Mouse (Mus musculus) right cerebral cortex, postnatal 36 days (tissue): ENCODE measurements around the gene Bco2.

ENCODE experiments used
- DNase-seq, 2 experiments: peaks; one replicate each; pipeline ENCODE4 v3.0.0; 2022; ENCODE audit warnings: low spot score in 2 of 2, mixed read lengths in 1 of 2

The Bco2 gene

DNA sequence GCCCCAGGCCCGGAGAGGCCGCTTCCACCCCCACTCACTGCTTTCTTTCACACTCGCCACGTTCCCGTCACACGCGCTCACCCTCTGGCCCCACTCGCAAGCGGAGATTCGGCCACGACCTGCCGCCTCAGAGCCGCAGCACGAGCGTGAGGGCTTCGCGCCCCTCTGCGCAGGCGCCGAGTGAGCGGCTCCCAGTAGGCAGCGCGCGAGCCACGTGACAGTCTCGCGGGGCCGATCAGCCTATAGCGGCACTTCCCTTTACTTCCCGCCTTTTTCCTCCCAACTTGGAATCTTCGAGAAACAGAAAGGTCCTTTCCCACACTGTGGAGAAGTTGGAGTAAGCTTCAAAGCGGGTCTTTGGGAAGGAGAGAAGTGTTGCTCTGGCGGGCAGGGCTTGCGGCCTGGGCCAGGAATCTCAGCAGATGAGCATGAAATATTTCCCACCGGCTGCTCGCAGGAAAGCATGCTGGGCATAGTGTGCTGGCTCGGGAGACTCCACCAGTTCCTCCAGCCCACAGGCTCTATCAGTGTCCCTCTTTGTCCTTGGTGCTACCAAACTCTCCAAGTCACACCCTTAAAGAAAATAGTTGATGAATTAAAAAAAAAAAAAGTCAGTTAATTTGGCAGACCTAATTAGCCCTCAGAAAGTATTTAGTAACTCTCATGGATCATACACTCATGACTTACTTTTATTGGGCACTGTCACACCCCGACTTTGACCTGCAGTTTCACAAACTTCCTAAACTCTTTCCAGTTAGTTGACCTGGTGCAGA, 6.3 kb upstream of the Bco2 start, which contains the start of gene Tex12:
Gene Tex12, minus strand, starts transcription at position 181 of the 773 bp plus-strand sequence.
- DNase-seq = no peak

GRCm38 (mm10) chr9:50554241-50555093, 514 bp downstream of the Bco2 start, which contains the start of gene Il18:
TSS of gene Il18 (plus strand) at chr9:50554827.
- peak; percentile 61 to 74 for DNase-seq

DNA sequence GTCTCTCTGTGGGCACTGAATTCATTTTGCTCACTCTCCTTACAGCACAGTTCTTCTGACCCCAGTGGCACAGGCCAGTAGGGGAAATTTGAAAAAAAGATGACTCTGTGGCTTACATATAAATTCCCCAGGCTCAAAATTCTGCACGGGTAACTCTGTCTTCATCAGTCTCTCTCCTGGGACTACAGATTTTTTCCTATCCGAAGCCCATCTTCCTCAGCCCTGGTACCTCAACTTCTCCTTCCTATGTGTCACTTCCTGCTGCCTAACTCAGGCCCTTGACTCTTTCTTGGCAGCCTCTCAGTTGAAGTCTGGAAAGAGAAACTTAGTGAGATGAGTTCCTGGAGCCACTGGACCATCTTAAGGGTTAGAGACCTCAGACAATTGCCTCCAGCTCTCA, 1.4 kb downstream of the Bco2 start:
- no peak for DNase-seq

DNA sequence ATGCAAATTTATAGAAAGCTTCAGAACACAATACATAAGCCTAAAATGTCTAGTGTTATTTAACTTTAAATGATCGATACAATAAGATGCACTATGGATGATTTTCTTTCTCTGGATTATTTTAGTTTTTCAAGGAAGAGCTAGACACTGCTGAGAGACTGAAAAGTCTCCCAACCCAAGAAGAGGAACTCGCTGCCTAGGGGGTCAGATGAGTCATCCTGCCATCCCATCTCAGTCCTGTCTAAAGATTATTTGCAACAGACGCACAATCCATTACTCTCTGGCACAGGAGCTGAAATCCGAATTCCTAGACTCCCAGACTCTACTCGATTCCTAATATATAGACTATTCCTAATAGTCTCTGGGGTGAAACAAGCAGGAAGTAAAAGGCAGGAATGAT, 2.8 kb downstream of the Bco2 start:
- no peak for DNase-seq

DNA sequence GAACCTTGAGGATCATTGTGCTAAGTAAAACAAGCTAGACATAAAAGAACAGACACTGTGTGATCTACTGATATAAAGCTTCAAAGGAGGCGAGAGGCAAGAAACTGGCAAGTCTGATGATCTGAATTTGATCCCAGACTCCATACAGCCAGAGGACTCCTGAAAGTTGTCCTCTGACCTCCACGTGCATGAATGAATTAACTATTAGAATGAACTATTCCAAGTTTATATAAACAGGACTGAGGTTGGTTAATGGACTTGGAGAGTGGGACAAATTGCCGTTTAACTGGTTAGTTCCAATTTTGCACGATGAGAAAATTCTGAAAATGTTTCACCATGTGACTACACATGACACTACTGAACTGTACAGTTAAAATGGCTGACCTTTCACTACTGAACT, 6.0 kb downstream of the Bco2 start:
- DNase-seq = no peak

GRCm38 (mm10) chr9:50547859-50548478, 7.0 kb downstream of the Bco2 start:
- DNase-seq = no peak

- no peak for DNase-seq
These were observed 12.6 kb downstream of the Bco2 start for GRCm38 (mm10) chr9:50542401-50542800.

DNA sequence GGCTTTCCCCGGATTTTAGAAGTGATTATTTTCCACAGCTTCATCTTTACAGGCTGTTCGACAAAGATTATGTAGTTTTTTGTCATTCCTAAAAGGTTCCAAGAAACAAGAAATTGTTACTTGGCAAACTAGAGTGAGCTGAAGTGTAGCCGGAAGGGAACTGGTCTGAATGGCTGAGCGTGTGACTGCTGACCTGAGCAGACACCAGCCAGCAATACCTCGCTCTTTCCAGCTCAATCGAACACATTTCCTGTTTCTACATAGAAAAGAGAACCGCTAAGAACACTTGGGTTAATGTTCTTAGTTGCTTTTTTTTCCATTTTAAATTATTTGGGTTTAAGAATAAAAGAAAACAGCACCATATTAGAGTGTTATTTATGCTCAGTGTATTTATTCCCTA, 14.8 kb downstream of the Bco2 start:
- no peak for DNase-seq

DNA sequence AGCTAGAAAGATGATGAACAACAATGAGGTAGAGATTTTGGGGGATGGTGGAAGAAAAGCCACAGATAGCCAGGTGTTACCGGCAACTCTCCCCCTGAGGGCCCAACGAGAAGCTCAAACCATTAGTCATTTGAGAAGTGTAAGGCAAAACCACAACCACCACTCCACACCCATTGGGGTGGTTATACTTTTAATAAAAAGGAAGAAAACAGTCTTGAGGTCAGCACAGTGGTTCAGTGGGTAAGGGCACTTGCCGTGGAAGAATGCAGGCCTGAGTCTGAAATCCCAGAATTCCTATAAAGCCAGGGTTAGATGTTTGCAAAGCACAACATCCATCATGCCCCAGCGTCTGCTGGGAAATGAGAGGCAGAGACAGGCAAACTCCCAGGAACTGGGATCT, 17.7 kb downstream of the Bco2 start:
- DNase-seq = no peak

- no peak for DNase-seq
These were observed 18.3 kb downstream of the Bco2 start for GRCm38 (mm10) chr9:50536603-50537135.

DNA sequence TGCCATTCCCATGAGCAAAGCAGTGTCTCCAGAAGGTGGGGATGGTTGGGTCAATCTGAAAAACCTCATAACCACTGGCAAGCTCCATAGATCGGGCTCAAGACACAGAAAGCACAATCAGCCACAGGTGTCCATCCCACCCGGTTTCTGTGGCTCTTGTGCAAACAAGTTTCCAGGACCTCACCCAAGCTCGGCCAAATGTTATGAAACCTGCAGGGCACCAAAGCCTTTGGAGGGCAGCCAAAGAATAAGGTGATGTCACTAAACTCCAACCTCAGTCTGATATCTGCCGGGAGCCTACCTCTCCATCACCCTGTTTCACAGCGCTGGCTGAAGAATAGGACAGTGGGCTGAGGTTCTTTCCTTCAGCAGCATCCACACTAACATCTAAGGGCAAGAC, 19.1 kb downstream of the Bco2 start:
- DNase-seq = no peak

GRCm38 (mm10) chr9:50533791-50534190, 21.2 kb downstream of the Bco2 start:
- DNase-seq = no peak

DNA sequence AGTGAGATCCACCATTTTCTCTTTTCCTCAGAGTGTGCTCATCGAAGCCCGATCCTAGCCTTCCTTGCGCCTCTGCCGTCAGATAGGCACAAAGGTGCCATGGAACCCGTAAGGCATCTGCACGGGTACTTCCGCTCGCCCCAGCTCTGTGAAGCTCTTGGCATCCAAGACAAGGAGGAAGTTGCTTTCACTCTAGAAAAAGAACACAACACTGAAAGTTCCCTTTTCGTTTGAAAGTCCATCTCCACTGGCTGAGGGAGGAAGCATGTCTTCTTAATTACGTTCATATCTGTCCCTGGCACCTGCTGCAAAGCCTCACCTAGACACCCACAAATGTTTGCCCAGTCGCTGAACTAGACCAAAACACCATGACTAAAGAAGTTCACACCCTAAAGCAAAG, 21.7 kb downstream of the Bco2 start:
- DNase-seq = no peak

DNA sequence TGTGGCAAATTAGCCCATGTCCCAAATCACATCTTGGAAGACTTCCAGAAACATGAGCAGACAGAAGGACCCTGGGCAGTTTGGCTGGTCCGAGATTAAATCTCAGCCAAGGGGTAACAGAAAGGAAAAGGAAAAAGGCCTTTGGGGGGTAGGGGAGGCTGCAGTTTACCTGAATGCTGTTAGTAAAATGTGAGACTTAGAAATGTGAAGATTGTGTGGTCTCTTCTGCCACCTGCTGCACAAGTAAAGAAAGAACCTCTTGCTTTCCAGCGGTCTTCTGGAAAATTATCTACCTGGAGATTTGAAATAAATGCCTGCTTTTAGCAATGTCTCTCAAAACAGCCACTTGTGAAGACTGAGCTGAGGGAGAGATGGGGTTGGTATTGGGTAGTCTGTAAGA, 24.1 kb downstream of the Bco2 start:
- no peak for DNase-seq

GRCm38 (mm10) chr9:50528293-50528892, 26.6 kb downstream of the Bco2 start, which contains the start of gene Pts:
TSS of gene Pts (minus strand) at chr9:50528724.
- DNase-seq = peak; percentile 93 to 94

DNA sequence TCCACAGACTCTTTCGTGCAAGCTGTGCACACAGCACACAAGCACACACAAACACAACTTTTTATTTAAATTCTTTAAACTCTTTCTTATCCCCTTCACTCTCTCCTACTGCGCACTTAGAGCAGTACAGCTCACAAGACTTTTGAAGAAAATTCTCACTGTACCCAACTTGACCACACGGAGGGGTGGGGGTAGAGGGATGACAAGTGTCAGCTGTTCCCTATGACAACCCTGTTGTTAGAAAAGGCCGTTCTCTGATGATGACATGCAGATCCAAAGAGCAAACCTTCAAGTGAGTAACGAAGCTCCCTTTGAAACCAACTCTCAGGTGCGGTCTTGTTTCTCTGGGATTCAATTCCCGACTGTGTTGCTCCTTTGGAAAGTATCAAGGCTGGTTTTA, 27.1 kb downstream of the Bco2 start:
- no peak for DNase-seq

- DNase-seq = no peak
These were observed 29.4 kb downstream of the Bco2 start for GRCm38 (mm10) chr9:50525585-50525984.

DNA sequence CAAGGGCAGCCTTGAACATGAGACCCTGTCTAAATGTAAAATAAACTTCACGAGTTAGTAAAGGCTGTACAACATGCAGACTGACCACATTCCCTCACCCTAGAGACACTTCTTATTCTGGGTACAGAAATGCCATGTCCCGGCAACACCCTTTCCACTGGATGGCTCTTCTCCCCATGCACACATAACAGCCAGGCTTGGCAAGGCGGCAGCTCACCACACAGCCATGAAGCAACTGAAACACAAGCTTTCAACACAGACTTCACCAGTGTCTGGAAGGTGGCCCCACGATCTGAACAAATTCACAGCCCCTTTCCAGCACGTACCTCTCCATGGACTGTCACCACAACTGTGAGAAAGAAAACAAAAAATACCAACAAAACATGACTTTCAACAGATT, 30.0 kb downstream of the Bco2 start:
- no peak for DNase-seq

DNA sequence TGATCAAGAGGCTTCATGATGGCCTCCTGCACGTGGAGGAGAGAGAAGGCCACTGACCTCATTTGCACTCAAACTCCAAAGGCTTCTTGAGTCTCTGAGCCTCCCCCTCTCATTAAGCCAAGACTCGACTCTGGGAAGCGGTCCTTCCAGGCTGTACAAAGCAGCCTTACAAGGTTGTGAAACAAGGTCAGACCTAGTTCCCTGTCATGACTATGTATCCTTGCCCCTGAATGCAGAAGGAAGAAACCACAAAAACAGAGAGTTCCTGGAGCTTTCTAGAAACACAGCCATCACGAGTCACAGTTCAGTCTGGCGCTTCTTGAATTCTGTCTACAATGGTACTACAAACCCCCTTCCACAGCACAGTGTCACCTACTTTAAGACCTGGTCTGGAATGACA, 32.4 kb downstream of the Bco2 start:
- DNase-seq = no peak

GRCm38 (mm10) chr9:50521562-50521961, 33.4 kb downstream of the Bco2 start:
- DNase-seq = no peak

DNA sequence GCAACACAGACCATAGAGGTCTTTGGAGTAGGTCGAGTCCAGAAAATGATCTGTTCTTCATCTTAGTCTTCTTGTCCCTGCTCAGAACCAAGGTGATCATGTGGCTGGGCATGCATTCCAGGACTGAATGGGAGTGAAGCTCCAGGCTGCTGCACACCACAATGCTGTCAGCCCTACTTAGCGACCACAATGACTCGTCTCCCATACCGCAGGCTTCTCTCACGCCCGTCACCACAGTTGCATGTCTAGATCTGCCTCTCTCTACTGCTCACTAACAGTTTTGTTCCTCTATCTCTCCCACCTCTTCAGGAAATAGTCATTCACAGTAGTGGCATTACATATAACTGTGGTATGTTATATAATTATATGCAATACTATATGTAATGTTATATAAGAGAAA, 34.2 kb downstream of the Bco2 start:
- no peak for DNase-seq

GRCm38 (mm10) chr9:50518781-50519180, 36.2 kb downstream of the Bco2 start:
- no peak for DNase-seq
